Mouse (Mus musculus) C2C12 (cell line): ENCODE data around the gene Fscn3. TPM values are rescaled to one million over a fixed set of nuclear protein-coding genes. Genes with fewer than 3 reads are reported as not detected.

ENCODE experiments used
- H3K27me3 ChIP-seq: one replicate; pipeline ENCODE4 v1.6.1; 2011; ENCODE audit not compliant: control insufficient read depth, insufficient read depth, insufficient read length
- H3K36me3 ChIP-seq: one replicate; pipeline ENCODE4 v1.6.1; 2011; ENCODE audit not compliant: control insufficient read depth, insufficient read depth
- H3K4me3 ChIP-seq: one replicate; pipeline ENCODE4 v1.5.1; 2011; ENCODE audit warnings: mild to moderate bottlenecking, control low read depth; ENCODE audit not compliant: poor library complexity, insufficient read depth, severe bottlenecking
- H3K79me2 ChIP-seq: one replicate; pipeline ENCODE4 v1.6.1; 2011; ENCODE audit not compliant: control insufficient read depth, insufficient read depth
- H3K79me3 ChIP-seq: one replicate; pipeline ENCODE4 v1.6.1; 2011; ENCODE audit warnings: low read depth, control low read depth
- H3ac ChIP-seq: one replicate; pipeline ENCODE3; 2011; ENCODE audit warnings: low read depth; ENCODE audit not compliant: control insufficient read depth, insufficient read length
- CEBPB ChIP-seq: IDR thresholded peaks from one replicate; pipeline ENCODE4 v1.6.1; 2011; ENCODE audit warnings: low read depth, mild to moderate bottlenecking, control low read depth, moderate library complexity
- CTCF ChIP-seq: IDR thresholded peaks from one replicate; pipeline ENCODE4 v1.5.1; 2011; ENCODE audit not compliant: control insufficient read depth, insufficient read depth, insufficient read length
- FOSL1 ChIP-seq: IDR thresholded peaks from one replicate; pipeline ENCODE4 v1.8.0; 2011; ENCODE audit warnings: mild to moderate bottlenecking, low read length; ENCODE audit not compliant: poor library complexity, insufficient read depth, severe bottlenecking
- MAX ChIP-seq: IDR thresholded peaks from one replicate; pipeline ENCODE4 v1.6.1; 2011; ENCODE audit warnings: mild to moderate bottlenecking, control low read depth
- MYOD1 ChIP-seq: IDR thresholded peaks from one replicate; pipeline ENCODE4 v1.6.1; 2011; ENCODE audit warnings: low read depth; ENCODE audit not compliant: control insufficient read depth, insufficient read length
- MYOG ChIP-seq: IDR thresholded peaks from one replicate; pipeline ENCODE4 v1.6.1; 2011; ENCODE audit not compliant: control insufficient read depth, insufficient read length; ENCODE audit errors: extremely low read depth
- USF1 ChIP-seq: IDR thresholded peaks from one replicate; pipeline ENCODE4 v1.6.1; 2011; ENCODE audit warnings: low read depth, mild to moderate bottlenecking, control low read depth, moderate library complexity
- long read RNA-seq, 2 experiments: library from polyadenylated mRNA; unstranded; transcript quantifications; one replicate each; pipeline ENCODE4 v2.0.0; 2019 to 2020
- polyA plus RNA-seq: library from polyadenylated mRNA; unstranded; fragments of >200 nt; fragmentation: generic; extraction: Trizol; gene quantifications from one replicate; pipeline ENCODE4 v1.2.1, GENCODE M21; 2012; ENCODE audit warnings: missing spikeins

Gene Fscn3
- polyA plus RNA-seq = not detected
- long read RNA-seq, experiment 1 = 0 reads
- long read RNA-seq, experiment 2 = 0 reads

DNA sequence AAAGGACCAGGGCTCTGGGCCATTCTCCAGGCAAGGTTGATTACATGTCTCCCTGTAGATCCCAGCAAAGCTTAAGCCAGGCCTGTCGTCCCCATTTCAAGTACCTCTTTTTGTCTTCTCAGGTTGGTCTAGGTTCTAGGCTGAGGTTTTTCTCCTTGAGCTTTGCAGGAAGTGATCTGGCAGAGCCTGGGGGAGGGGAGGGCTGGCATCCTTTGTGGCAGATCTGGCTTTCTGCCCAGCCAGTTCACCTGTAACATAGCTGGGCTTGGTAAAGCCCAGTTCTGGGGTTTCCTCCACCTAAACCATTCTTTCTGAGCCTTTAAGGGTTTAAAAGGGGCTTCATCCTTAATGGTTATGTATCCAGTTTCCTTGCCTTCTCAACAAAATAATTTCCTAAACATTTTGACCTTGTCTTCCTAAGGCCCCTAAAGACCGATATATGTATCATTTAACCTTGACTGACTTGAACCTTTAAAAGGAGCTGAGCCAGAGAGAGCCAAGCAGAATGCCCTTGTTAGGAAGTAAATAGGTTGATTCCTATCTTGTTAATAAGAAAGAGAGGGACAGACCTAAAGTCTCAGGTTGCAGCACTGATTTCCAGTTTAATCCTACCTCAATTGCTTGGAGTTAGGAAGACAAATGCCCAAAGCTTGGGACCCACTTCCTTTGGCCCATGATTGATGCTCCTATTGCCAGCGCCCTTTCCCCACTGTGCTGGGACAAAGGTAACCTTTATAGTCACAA, at the start of gene Fscn3:
Gene Fscn3, plus strand, starts transcription at position 694 of the 744 bp plus-strand sequence.
- peaks cover 15% of the 10 kb centered on the region for H3K79me2 ChIP-seq
- peaks cover 7% of the 10 kb centered on the region for H3K79me3 ChIP-seq
- no peak within 1 kb of the TSS for H3ac ChIP-seq
- peaks cover 6% of the 10 kb centered on the region for H3K36me3 ChIP-seq
- TF ChIP-seq MAX = no peak
- H3K4me3 ChIP-seq = no peak within 1 kb of the TSS
- no peaks in the 10 kb centered on the region for H3K27me3 ChIP-seq

DNA sequence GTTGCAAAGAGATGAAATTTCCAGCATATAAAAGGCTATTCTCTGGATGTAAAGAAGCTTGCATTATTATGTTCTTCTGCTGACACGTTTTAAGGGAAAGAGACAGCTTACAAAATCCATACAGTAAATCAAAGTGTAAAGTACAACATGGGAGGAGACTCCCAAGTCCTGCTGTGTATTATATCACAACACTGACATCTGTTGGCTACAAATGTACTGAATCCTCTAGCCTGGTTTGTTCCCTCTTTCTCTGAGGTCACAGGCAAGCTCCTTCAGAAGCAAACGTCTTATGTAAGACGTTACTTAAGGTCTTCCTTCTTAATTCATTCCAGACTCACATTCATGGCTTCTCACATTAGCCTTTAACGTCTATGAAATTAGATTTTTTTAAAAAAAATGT, 45.6 kb upstream of the Fscn3 start:
- no peak for TF ChIP-seq USF1
- no peak for TF ChIP-seq CTCF
- no peak for TF ChIP-seq MYOG
- TF ChIP-seq FOSL1 = no peak
- TF ChIP-seq MYOD1 = no peak
- TF ChIP-seq MAX = no peak
- TF ChIP-seq CEBPB = no peak

DNA sequence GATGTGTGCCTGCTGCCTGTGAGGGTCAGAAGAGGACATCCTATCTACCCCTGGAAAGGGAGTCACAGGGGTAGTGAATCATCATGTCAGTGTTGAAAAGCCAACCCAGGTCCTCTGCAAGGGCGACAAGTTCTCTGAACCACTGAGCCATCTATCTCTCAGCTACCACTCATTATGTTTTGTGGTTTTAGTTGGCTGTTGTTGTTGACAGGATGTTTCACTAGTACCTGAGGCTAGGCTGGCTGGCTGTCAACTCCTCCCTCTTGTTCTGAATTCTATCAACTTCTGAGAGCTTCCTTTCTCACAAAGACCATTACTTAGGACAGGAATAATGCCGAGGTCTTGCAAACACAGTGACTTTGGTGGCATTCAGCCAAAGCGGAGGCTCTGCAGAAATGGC, 42.4 kb upstream of the Fscn3 start:
- Histone ChIP-seq H3K36me3 (no peaks in the 10 kb centered on the region), H3K79me2 (no peaks in the 10 kb centered on the region), H3K79me3 (no peaks in the 10 kb centered on the region), H3K27me3 (no peaks in the 10 kb centered on the region), H3ac (no peak overlapping the region), H3K4me3 (no peak overlapping the region)
- no peak for TF ChIP-seq CTCF
- no peak for TF ChIP-seq MYOG
- TF ChIP-seq CEBPB = no peak
- TF ChIP-seq USF1 = no peak
- TF ChIP-seq FOSL1 = no peak
- no peak for TF ChIP-seq MAX
- no peak for TF ChIP-seq MYOD1

More for the DNA sequence above, 45.6 kb upstream of the Fscn3 start:
- Histone ChIP-seq H3K79me3 (no peaks in the 10 kb centered on the region), H3K79me2 (no peaks in the 10 kb centered on the region), H3K27me3 (no peaks in the 10 kb centered on the region), H3ac (no peak overlapping the region), H3K36me3 (no peaks in the 10 kb centered on the region), H3K4me3 (no peak overlapping the region)

DNA sequence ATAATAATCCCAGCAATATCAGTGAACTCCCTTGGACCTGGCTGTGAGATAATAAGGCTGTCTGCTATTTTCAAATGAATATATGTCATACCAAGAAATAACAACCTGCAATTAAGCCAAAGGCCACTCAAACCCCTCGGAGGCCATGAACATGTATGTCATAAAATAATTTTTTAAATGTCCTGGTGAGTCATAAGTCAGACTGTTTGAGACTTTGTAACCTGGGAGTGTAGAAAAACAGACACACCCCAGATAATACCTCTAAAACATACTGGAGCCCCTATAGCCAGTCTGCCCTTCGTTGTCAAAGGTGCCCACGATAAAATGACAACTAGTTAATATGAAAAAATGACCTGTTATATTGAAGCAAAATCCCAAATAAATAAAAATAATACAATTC, 38.6 kb upstream of the Fscn3 start:
- Histone ChIP-seq H3K27me3 (peaks cover 9% of the 10 kb centered on the region), H3K79me2 (no peaks in the 10 kb centered on the region), H3ac (no peak overlapping the region), H3K79me3 (no peaks in the 10 kb centered on the region), H3K4me3 (no peak overlapping the region), H3K36me3 (no peaks in the 10 kb centered on the region)
- TF ChIP-seq MYOG (no peak), USF1 (no peak), MYOD1 (no peak), CTCF (no peak), CEBPB (no peak), FOSL1 (no peak), MAX (no peak)

DNA sequence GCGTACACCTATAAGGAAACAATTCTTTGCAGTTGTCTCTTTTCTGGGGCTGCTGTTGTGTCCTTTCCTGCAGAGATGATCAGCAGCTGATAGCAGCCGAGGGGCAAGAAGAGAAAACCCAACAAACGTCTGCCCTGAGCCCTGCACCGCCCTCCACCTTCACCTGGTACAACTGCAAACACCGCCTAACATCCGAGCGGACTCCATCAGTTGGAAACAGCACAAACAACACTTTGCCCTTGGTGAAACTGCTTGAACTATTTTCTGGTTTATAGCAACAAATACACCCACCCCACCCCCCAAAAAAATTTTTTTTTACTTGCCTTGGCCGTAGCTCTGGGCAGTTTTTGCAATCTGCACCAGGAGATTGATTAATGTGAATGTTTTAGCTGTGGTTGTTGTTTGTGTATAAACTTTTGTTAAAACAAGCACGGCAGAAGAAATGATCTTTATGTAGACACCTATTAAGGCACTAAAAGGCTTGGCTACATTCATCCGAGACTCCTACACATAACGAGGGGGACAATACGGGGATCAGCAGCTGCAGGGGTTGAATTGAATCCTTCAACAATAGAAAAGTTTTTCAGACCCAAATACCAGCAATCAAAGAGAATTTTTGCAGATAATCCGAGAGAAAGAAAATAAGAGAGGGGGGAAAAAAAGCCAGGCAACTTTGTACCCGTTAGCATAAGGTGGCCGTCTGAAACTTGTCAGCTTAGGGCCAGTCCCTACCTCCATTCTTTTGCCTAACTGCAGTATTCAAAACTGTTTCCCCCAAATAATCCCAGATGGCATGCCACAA, 31.3 kb upstream of the Fscn3 start:
- no peak overlapping the region for H3K4me3 ChIP-seq
- no peaks in the 10 kb centered on the region for H3K79me2 ChIP-seq
- no peaks in the 10 kb centered on the region for H3K79me3 ChIP-seq
- no peaks in the 10 kb centered on the region for H3K36me3 ChIP-seq
- no peak for TF ChIP-seq MYOD1
- TF ChIP-seq CEBPB = no peak
- no peak for TF ChIP-seq FOSL1
- no peak for TF ChIP-seq USF1
- TF ChIP-seq MAX = no peak
- H3K27me3 ChIP-seq = peaks cover 18% of the 10 kb centered on the region
- H3ac ChIP-seq = no peak overlapping the region
